Mouse (Mus musculus): ENCODE results near the gene Tanc1.

GRCm38 (mm10) chr2:59862618-59863017, 250.8 kb downstream of the Tanc1 start:
- TF ChIP-seq CTCF (conservative IDR thresholded peaks at IDR 0.05; ENCODE audit: low read length) (no peak), NANOG (IDR thresholded peaks at IDR 0.05; ENCODE audit: borderline replicate concordance, low read length) (no peak)

Data from E14TG2a.4 (cell line).